Mouse (Mus musculus) forebrain, embryonic 11.5 days (tissue): ENCODE measurements at regions not wholly inside any gene's neighbourhood (a gene's known extent, or its start where the extent isn't known, plus 50 kb on each side); places are given as distances from the start of the nearest gene placed in this dataset.

ENCODE experiments used
- ATAC-seq: fragments of 200-750 bp; cut with Nextera tagmentation; replicated peaks from 2 replicates; pipeline ENCODE4 v1.8.0; 2017; ENCODE audit warnings: moderate TSS enrichment; ENCODE audit not compliant: low FRiP score
- DNase-seq: peaks from one replicate; pipeline ENCODE4 v3.0.0-alpha.2; 2017; ENCODE audit warnings: low spot score
- H3K27ac ChIP-seq: fragments of 300-500 bp; sonication (generic); 2 replicates; pipeline ENCODE4 v1.5.1; 2014; ENCODE audit warnings: low read depth, low read length
- H3K27me3 ChIP-seq: fragments of 300-500 bp; sonication (generic); 2 replicates; pipeline ENCODE4 v1.6.1; 2014; ENCODE audit warnings: mild to moderate bottlenecking, low read length, mixed read lengths; ENCODE audit not compliant: control insufficient read depth, insufficient read depth
- H3K36me3 ChIP-seq: fragments of 300-500 bp; sonication (generic); 2 replicates; pipeline ENCODE4 v1.6.1; 2014; ENCODE audit warnings: mild to moderate bottlenecking, low read length, moderate library complexity, mixed read lengths; ENCODE audit not compliant: control insufficient read depth, insufficient read depth
- H3K4me1 ChIP-seq: fragments of 300-500 bp; sonication (generic); replicated peaks from 2 replicates; pipeline ENCODE4 v1.6.1; 2014; ENCODE audit warnings: low read length, mixed read lengths; ENCODE audit not compliant: control insufficient read depth, insufficient read depth
- H3K4me2 ChIP-seq: fragments of 300-500 bp; sonication (generic); 2 replicates; pipeline ENCODE4 v1.6.1; 2014; ENCODE audit warnings: low read depth, mild to moderate bottlenecking, low read length, moderate library complexity, mixed read lengths; ENCODE audit not compliant: severe bottlenecking
- H3K4me3 ChIP-seq: fragments of 300-500 bp; sonication (generic); 2 replicates; pipeline ENCODE4 v1.5.1; 2014; ENCODE audit warnings: low read depth, low read length
- H3K9ac ChIP-seq: fragments of 300-500 bp; sonication (generic); 2 replicates; pipeline ENCODE4 v1.6.1; 2014; ENCODE audit warnings: low read length
- H3K9me3 ChIP-seq: fragments of 300-500 bp; sonication (generic); 2 replicates; pipeline ENCODE4 v1.6.1; 2016; ENCODE audit warnings: low read length, mixed read lengths; ENCODE audit not compliant: control insufficient read depth
- WGBS: fragments of 180-500 bp; shearing (Covaris S2); extraction: QIAGEN DNeasy Blood & Tissue Kit; methylation state at CpG from one replicate; pipeline ENCODE4 v1.1.7; 2014; 5-methylcytosine and 5-hydroxymethylcytosine counted together

DNA sequence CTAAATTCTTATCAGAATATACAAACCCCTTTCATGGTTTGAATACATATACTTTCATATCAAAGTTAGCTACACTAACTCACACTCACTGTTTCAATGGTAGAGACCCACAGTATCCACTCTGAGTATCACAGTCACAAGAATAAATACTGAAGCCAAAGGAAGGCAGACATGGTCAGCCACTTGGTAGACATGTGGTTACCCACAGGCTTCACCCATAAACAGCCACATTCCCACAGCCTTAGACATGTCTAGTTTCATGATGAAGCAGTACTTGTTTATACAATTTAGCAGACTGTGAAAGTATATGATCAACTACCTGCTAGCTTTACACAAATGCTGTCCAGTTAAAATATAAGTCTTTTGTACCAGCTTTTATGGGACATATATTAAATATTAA lies 159.0 kb downstream of the Sucnr1 start:
- Histone ChIP-seq H3K27ac (no peak overlapping the region), H3K4me3 (no peak overlapping the region), H3K4me2 (no peak overlapping the region), H3K4me1 (no peaks in the 10 kb centered on the region), H3K36me3 (no peaks in the 10 kb centered on the region), H3K9me3 (no peaks in the 10 kb centered on the region), H3K9ac (no peak overlapping the region), H3K27me3 (no peaks in the 10 kb centered on the region)
- DNase-seq (no peak), ATAC-seq (no peak)

GRCm38 (mm10) chr3:60266666-60267415 lies 185.2 kb downstream of the Sucnr1 start:
- DNase-seq (no peak), ATAC-seq (no peak)
- H3K36me3 ChIP-seq, result no peaks in the 10 kb centered on the region
- no peak overlapping the region for H3K4me2 ChIP-seq
- H3K4me1 ChIP-seq, result no peaks in the 10 kb centered on the region
- H3K4me3 ChIP-seq, result no peak overlapping the region
- no peaks in the 10 kb centered on the region for H3K27me3 ChIP-seq
- H3K9ac ChIP-seq, result no peak overlapping the region
- H3K9me3 ChIP-seq, result no peaks in the 10 kb centered on the region
- H3K27ac ChIP-seq, result no peak overlapping the region
- WGBS, result 95% methylated on average over 3 of the region's 3 CpGs

- H3K9ac ChIP-seq, result no peak overlapping the region
- H3K4me1 ChIP-seq, result no peaks in the 10 kb centered on the region
- no peaks in the 10 kb centered on the region for H3K36me3 ChIP-seq
- DNase-seq (no peak), ATAC-seq (no peak)
- no peaks in the 10 kb centered on the region for H3K9me3 ChIP-seq
- no peak overlapping the region for H3K27ac ChIP-seq
- no peak overlapping the region for H3K4me2 ChIP-seq
- H3K27me3 ChIP-seq, result no peaks in the 10 kb centered on the region
- no peak overlapping the region for H3K4me3 ChIP-seq
Observed at GRCm38 (mm10) chr3:60267416-60268174, 185.9 kb downstream of the Sucnr1 start.

DNA sequence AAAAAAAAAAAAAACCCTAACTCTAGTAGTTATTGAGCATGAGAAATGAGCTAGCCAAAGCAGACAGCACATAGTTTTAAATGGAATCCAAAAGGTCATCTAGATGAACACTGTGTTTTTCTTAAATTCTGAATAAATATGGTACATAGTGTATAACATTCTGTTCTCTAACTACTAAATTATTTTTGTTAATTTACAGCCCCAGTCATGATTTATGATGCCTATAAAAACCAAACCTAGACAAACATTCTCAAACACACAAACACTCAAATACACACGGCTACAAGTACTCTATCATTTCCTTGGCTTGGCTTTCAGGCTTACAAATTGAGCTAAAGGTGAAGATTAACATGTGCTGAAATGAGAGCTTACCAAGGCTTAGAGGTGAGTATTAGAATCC lies 188.8 kb downstream of the Sucnr1 start:
- Histone ChIP-seq H3K36me3 (no peaks in the 10 kb centered on the region), H3K27me3 (no peaks in the 10 kb centered on the region), H3K27ac (no peak overlapping the region), H3K4me3 (no peak overlapping the region), H3K9me3 (no peaks in the 10 kb centered on the region), H3K4me2 (no peak overlapping the region), H3K9ac (no peak overlapping the region), H3K4me1 (no peaks in the 10 kb centered on the region)
- WGBS, result 82% methylated on average over 1 of the region's 1 CpGs
- ATAC-seq, result no peak
- no peak for DNase-seq

DNA sequence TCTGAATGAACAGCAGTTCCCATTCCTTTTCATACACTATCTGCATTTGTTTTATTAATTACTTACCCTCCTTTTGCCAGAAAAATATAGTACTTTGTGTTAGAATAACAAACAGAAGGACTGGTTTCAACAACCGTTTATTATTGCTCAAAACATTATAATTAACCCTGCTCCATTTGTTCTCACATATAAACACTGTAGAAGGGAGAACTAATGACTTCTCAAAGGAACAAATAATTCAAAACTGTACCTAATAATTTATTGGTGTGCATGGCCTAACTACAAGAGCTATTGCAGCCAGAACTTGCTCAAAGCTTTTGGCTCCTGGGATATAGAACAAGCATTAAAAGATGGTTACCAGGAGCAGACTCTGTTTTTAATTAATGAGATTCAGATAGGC lies 192.1 kb downstream of the Sucnr1 start:
- H3K27me3 ChIP-seq, result no peaks in the 10 kb centered on the region
- WGBS, result 77% methylated on average over 1 of the region's 1 CpGs
- no peaks in the 10 kb centered on the region for H3K4me1 ChIP-seq
- no peak overlapping the region for H3K27ac ChIP-seq
- no peaks in the 10 kb centered on the region for H3K36me3 ChIP-seq
- no peak overlapping the region for H3K4me2 ChIP-seq
- DNase-seq (no peak), ATAC-seq (no peak)
- no peak overlapping the region for H3K4me3 ChIP-seq
- no peaks in the 10 kb centered on the region for H3K9me3 ChIP-seq
- H3K9ac ChIP-seq, result no peak overlapping the region

DNA sequence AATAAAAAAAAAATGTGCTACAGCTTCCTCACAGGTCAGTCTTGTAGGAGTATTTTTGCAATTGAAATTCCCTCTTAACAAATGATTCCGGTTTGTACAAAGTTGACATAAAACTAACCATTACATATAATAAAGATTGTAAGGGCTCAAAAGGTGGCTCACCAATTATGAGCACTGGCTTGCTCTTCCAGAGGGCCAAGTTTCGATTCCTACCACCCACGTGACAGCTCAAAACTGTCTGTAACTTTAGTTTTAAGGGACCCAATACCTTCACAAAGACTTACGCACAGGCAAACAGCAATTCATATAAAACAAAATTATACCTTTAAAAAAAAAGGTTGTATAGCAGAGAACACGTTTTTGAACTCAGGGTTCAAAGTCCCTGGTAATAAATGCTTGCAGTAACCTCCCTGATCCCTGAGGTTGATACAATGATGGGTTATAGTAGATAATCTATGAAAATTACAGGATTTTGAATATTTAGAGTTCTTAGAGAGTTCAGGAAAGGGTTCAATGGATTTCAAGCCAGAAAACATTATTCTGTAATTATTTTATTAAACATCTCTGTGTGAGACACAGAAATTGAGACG lies 193.7 kb downstream of the Sucnr1 start:
- Histone ChIP-seq H3K4me1 (no peaks in the 10 kb centered on the region), H3K27ac (no peak overlapping the region), H3K9ac (no peak overlapping the region), H3K4me2 (no peak overlapping the region), H3K4me3 (no peak overlapping the region), H3K9me3 (no peaks in the 10 kb centered on the region), H3K27me3 (no peaks in the 10 kb centered on the region), H3K36me3 (no peaks in the 10 kb centered on the region)
- no peak for DNase-seq
- WGBS, result 86% methylated on average over 6 of the region's 6 CpGs
- ATAC-seq, result no peak

DNA sequence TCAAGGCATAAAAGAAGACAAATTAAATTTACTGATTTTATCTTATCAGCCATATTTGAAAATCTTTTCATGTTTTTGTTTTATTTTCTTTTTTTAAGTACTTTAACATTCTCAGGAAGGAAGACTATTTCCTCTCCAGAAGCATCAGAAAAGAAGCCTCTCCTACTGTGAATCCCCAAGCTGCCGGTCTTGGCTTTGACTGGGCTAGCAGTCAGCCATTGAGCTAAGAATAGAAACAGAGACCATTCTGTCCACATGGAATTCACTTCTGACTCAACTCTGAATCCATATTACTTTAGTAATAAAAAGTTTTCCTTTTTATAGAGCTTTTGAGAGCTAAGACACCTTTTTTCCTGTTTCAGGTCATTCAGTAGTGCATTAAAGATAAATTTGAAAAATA lies 194.8 kb upstream of the Mbnl1 start:
- H3K4me2 ChIP-seq, result no peak overlapping the region
- no peaks in the 10 kb centered on the region for H3K36me3 ChIP-seq
- ATAC-seq, result no peak
- no peak overlapping the region for H3K4me3 ChIP-seq
- H3K27ac ChIP-seq, result no peak overlapping the region
- no peaks in the 10 kb centered on the region for H3K4me1 ChIP-seq
- no peaks in the 10 kb centered on the region for H3K27me3 ChIP-seq
- WGBS, result 100% methylated on average over 1 of the region's 1 CpGs
- no peak overlapping the region for H3K9ac ChIP-seq
- DNase-seq, result no peak
- H3K9me3 ChIP-seq, result no peaks in the 10 kb centered on the region

DNA sequence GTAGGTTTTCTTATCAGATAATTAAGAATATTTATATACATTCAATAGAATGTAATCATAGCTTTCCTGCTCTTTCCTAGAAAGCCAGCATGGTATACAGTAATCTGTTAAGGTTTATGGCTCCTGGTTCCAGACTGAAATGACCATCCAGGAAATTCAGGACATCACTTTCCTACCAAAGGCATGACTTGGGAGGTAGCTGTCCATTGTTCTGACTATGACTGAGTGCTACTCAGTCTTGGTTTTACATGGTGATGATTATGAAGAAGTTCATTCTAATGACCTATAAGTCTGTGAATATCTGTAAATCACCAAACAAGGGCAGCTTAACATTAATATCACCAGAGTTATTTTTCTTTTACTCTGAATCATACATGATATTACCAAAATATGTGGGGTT lies 191.4 kb upstream of the Mbnl1 start:
- Histone ChIP-seq H3K4me1 (no peaks in the 10 kb centered on the region), H3K4me3 (no peak overlapping the region), H3K27ac (no peak overlapping the region), H3K4me2 (no peak overlapping the region), H3K9ac (no peak overlapping the region), H3K36me3 (no peaks in the 10 kb centered on the region), H3K9me3 (no peaks in the 10 kb centered on the region), H3K27me3 (no peaks in the 10 kb centered on the region)
- no peak for DNase-seq
- ATAC-seq, result no peak
